Mouse (Mus musculus) forebrain, embryonic 11.5 days (tissue): ENCODE data around the gene March9. TPM values are rescaled to one million over a fixed set of nuclear protein-coding genes. Genes with fewer than 3 reads are reported as not detected.

Experiments used
- ATAC-seq: fragments of 200-750 bp; cut with Nextera tagmentation; replicated peaks from 2 replicates; pipeline ENCODE4 v1.8.0; 2017; ENCODE audit warnings: moderate TSS enrichment; ENCODE audit not compliant: low FRiP score
- DNase-seq: peaks from one replicate; pipeline ENCODE4 v3.0.0-alpha.2; 2017; ENCODE audit warnings: low spot score
- H3K27ac ChIP-seq: fragments of 300-500 bp; sonication (generic); 2 replicates; pipeline ENCODE4 v1.5.1; 2014; ENCODE audit warnings: low read depth, low read length
- H3K27me3 ChIP-seq: fragments of 300-500 bp; sonication (generic); 2 replicates; pipeline ENCODE4 v1.6.1; 2014; ENCODE audit warnings: mild to moderate bottlenecking, low read length, mixed read lengths; ENCODE audit not compliant: control insufficient read depth, insufficient read depth
- H3K36me3 ChIP-seq: fragments of 300-500 bp; sonication (generic); 2 replicates; pipeline ENCODE4 v1.6.1; 2014; ENCODE audit warnings: mild to moderate bottlenecking, low read length, moderate library complexity, mixed read lengths; ENCODE audit not compliant: control insufficient read depth, insufficient read depth
- H3K4me1 ChIP-seq: fragments of 300-500 bp; sonication (generic); replicated peaks from 2 replicates; pipeline ENCODE4 v1.6.1; 2014; ENCODE audit warnings: low read length, mixed read lengths; ENCODE audit not compliant: control insufficient read depth, insufficient read depth
- H3K4me2 ChIP-seq: fragments of 300-500 bp; sonication (generic); 2 replicates; pipeline ENCODE4 v1.6.1; 2014; ENCODE audit warnings: low read depth, mild to moderate bottlenecking, low read length, moderate library complexity, mixed read lengths; ENCODE audit not compliant: severe bottlenecking
- H3K4me3 ChIP-seq: fragments of 300-500 bp; sonication (generic); 2 replicates; pipeline ENCODE4 v1.5.1; 2014; ENCODE audit warnings: low read depth, low read length
- H3K9ac ChIP-seq: fragments of 300-500 bp; sonication (generic); 2 replicates; pipeline ENCODE4 v1.6.1; 2014; ENCODE audit warnings: low read length
- H3K9me3 ChIP-seq: fragments of 300-500 bp; sonication (generic); 2 replicates; pipeline ENCODE4 v1.6.1; 2016; ENCODE audit warnings: low read length, mixed read lengths; ENCODE audit not compliant: control insufficient read depth
- WGBS: fragments of 180-500 bp; shearing (Covaris S2); extraction: QIAGEN DNeasy Blood & Tissue Kit; methylation state at CpG from one replicate; pipeline ENCODE4 v1.1.7; 2014; 5-methylcytosine and 5-hydroxymethylcytosine counted together
- polyA plus RNA-seq: library from polyadenylated mRNA; unstranded; fragments of >200 nt; fragmentation: Nextera tagmentation; extraction: Ambion mirVana; gene quantifications from 2 replicates; pipeline ENCODE4 v1.2.1, GENCODE M21; 2014

March9 gene
- polyA plus RNA-seq, 1 experiment from 2014 or later: 2.7 TPM

DNA sequence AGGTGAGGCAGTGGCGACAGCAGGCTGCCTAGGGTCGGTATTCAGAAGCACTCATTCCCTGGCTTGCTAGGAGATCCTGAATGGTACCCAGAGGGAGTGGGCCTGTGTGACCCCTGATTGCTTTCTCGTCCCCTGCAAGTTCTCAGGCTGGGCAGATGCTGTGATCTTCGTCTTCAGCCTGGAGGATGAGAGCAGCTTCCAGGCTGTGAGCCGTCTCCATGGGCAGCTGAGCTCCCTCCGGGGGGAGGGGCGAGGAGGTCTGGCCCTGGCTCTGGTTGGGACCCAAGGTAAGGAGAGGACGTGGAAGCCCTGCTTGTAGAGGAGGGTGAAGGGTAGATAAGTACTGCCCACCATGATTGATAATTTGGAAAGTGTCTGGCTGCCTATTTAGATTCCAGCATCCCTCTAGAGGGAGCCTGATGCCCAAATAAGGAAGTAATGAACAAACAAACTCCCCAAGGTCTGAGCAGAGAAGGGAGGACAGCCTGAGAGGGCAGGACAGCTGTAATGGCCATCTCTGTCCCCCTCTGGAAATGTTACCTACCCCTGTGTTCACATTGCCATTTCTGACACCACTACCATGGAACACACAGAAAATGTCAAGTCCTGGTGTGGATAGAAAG is 23.4 kb upstream of the March9 start:
- Histone ChIP-seq H3K36me3 (no peaks in the 10 kb centered on the region), H3K4me2 (no peak overlapping the region), H3K9me3 (no peaks in the 10 kb centered on the region), H3K9ac (no peak overlapping the region), H3K4me1 (peaks cover 22% of the 10 kb centered on the region; the same call in 1 of the 2 replicates), H3K27me3 (peaks cover 42% of the 10 kb centered on the region), H3K4me3 (no peak overlapping the region), H3K27ac (no peak overlapping the region)
- ATAC-seq (no peak), DNase-seq (no peak)
- 34% methylated on average over 8 of the region's 8 CpGs for WGBS

DNA sequence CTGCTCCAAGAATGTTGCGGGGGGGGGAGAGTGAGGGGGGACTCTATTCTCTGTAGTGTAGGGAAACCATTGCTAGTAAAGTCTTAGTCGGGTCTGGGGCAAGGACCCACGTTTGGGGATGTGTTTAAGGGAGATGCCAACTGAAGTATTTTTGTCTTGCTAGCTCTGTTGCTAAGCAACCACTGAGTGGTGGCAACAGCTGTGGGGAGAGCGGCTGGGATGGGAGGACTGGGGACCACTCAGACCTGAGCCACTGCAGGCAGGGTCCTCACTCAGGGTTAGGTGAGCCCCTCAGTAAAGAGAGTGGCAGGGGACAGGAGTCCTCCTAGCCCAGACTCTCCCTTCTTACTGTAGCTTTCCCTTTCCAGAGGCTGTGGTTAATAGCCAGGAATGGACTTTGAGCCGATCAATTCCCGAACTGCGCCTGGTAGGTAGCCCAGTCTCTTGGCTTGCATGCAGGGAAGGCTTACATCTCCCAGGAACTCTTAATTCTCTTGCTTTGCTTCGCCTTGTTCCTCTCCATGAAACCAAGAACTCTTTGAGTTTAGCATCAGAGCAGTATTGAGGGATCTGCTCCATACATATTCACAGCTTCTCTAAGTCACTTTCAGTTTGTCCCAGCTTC is 22.1 kb upstream of the March9 start:
- Histone ChIP-seq H3K4me2 (no peak overlapping the region), H3K27me3 (peaks cover 46% of the 10 kb centered on the region), H3K27ac (no peak overlapping the region), H3K4me3 (0 out of 2 replicates have a peak overlapping the region, but pooled peaks have one; percentile 24), H3K36me3 (no peaks in the 10 kb centered on the region), H3K9ac (no peak overlapping the region), H3K9me3 (no peaks in the 10 kb centered on the region), H3K4me1 (peaks cover 27% of the 10 kb centered on the region; the same call in 1 of the 2 replicates)
- DNase-seq: no peak
- WGBS: 37% methylated on average over 8 of the region's 8 CpGs
- ATAC-seq: no peak

DNA sequence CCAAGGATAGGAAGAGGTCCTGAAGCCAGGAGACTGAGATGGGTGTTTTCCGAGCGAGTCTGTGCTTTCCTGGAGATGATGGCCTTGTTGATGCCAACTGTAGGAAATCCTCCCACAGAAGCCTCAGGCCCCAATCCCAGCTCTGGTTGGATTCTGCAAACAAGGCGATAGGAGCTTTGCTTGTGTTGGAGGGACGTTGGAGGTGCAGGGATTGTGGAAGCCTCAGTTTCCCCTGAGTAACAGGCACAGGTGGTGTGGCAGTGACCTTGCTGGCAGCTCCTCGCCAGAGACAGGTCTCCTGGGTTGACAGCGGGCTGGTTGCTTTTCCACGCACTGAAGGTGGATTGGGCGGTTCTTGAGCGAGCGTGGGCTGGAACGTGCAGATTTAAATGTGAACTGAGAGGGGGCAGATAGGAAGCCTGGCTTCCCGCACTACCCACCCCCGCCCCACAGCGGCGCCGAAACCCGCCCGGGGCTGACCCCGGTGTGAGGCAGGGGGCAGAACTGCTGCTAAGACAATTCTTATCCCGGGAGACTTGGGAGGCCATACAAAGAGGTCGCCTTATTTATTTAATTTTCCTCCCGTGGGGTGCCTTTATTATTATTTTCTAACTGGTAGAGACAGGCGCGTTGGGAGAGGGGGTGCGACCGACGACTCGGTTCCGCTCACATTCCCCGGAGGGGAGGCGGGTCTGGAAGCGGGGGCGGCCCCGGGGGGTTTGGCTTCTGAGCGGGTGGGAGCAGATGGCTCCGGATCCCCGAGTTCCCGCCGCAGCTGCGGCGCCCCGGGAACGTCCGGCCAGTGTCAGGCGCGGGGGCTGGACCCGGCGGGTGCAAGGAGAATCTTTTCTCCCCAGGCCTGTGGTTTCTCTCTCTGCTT is 21.2 kb upstream of the March9 start:
- no peaks in the 10 kb centered on the region for H3K36me3 ChIP-seq
- H3K27me3 ChIP-seq: peaks cover 49% of the 10 kb centered on the region
- WGBS: 2% methylated on average over 48 of the region's 48 CpGs
- no peak overlapping the region for H3K27ac ChIP-seq
- H3K4me2 ChIP-seq: peak overlapping the region; percentile 100
- H3K9me3 ChIP-seq: no peaks in the 10 kb centered on the region
- peak overlapping the region; percentile 32 for H3K9ac ChIP-seq
- H3K4me1 ChIP-seq: peaks cover 27% of the 10 kb centered on the region; the same call in 1 of the 2 replicates
- H3K4me3 ChIP-seq: peak overlapping the region; percentile 24
- no peak for ATAC-seq
- DNase-seq: no peak

DNA sequence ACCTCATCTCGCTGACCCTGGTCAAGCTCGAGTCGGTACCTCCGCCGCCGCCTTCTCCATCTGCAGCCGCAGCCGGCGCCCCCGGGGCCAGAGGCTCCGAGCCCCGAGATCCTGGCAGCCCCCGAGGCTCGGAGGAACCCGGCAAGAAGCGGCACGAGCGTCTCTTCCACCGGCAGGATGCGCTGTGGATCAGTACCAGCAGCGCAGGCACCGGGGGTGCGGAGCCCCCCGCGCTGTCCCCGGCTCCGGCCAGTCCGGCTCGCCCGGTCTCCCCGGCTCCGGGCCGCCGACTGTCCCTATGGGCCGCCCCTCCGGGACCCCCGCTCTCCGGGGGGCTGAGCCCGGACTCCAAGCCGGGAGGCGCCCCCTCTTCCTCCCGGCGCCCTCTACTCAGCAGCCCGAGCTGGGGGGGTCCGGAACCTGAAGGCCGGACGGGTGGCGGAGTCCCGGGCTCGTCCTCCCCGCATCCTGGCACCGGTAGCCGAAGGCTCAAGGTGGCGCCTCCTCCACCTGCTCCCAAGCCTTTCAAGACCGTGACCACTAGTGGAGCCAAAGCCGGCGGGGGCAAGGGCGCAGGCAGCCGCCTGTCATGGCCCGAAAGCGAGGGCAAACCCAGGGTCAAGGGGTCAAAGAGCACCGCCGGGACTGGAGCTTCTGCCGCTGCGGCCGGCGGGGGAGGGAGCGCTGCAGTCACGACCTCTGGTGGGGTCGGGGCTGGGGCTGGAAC is 19.8 kb upstream of the March9 start:
- Histone ChIP-seq H3K4me1 (peaks cover 27% of the 10 kb centered on the region; the same call in 1 of the 2 replicates), H3K36me3 (no peaks in the 10 kb centered on the region), H3K4me3 (peak overlapping the region; percentile 65), H3K4me2 (peak overlapping the region; percentile 100), H3K9me3 (no peaks in the 10 kb centered on the region), H3K27me3 (peaks cover 50% of the 10 kb centered on the region), H3K27ac (no peak overlapping the region), H3K9ac (peak overlapping the region; percentile 70)
- under 1% methylated on average over 57 of the region's 70 CpGs for WGBS
- ATAC-seq (0 out of 2 replicates have a peak, but pooled peaks have one; percentile 14), DNase-seq (peak; percentile 77)

DNA sequence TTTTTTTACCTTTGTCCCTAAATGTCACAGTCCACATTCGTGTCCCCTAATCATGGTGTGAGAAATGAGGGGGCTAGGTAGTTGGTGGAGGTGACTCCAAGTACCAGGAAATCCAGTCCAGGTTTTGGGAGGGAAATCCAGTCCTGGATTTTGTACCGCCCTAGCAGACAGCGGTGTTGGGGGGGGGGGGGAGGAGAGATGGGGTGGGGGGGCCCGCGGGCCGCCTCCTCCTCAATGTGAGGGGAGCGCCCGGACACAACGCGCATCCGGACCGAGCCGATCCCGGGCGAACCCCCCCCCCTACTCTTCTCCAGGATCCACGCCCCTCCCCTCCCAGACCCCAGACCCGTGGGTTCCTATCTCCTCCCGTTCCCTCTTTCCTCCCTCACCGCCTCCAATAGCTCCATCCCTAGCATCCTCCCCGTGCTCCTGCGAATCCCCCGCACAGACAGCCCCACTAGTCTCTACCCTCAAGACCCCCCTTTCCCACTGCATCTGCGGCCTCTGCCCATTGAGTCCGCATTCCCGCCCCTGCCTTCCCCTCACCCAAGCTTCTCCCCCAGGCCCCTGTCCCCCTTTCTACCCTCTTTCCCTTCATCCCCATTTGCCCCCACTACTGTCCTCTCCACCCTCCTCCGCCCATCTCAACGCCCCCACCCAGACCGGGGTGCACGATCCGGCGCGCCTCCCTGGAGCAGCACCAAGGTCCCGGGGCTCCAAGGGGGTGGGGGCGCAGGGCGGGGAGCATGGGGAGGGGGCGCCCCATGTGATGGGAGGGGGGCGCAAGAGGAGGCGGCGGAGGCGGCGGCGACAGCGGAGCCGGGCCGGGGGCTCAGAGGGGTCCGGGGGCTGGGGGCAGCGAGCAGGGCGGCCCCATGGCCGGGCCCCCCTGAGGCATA is 18.9 kb upstream of the March9 start:
- 0 out of 2 replicates have a peak overlapping the region, but pooled peaks have one; percentile 12 for H3K27ac ChIP-seq
- H3K27me3 ChIP-seq: peaks cover 50% of the 10 kb centered on the region
- no peaks in the 10 kb centered on the region for H3K9me3 ChIP-seq
- WGBS: 1% methylated on average over 44 of the region's 49 CpGs
- H3K36me3 ChIP-seq: no peaks in the 10 kb centered on the region
- H3K4me2 ChIP-seq: peak overlapping the region; percentile 100
- ATAC-seq: peak; percentile 71
- peaks cover 27% of the 10 kb centered on the region; the same call in 1 of the 2 replicates for H3K4me1 ChIP-seq
- DNase-seq: peak; percentile 81
- H3K9ac ChIP-seq: peak overlapping the region; percentile 70
- H3K4me3 ChIP-seq: peak overlapping the region; percentile 65

- DNase-seq (peak; percentile 55), ATAC-seq (peak; percentile 35)
- peaks cover 48% of the 10 kb centered on the region for H3K27me3 ChIP-seq
- H3K27ac ChIP-seq: no peak overlapping the region
- no peaks in the 10 kb centered on the region for H3K9me3 ChIP-seq
- no peaks in the 10 kb centered on the region for H3K36me3 ChIP-seq
- H3K4me2 ChIP-seq: peak overlapping the region; percentile 100
- H3K4me1 ChIP-seq: peaks cover 27% of the 10 kb centered on the region; the same call in 1 of the 2 replicates
- WGBS: 4% methylated on average over 12 of the region's 12 CpGs
- H3K4me3 ChIP-seq: peak overlapping the region; percentile 65
- no peak overlapping the region for H3K9ac ChIP-seq
Measured at GRCm38 (mm10) chr10:127078001-127078676, 18.2 kb upstream of the March9 start.

DNA sequence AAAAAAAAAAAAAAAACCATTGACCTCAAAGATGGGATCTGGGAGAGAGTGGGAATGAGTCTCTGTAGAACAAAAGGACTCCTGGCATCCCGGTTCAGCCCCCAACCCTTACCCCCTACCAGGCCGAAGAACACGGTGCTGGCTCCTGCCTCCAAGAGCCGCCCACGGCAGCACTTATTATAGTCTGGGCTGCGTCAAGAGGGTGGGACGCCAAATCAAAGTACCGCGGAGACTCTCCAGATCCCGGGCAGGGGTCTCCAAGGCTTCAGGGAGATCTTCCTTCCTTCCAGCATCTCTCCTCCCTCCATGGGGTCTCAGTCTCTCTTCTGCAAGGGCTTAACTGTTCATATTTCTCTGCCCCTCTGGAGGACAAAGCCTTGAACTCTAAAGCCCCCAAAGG is 17.5 kb upstream of the March9 start:
- H3K27ac ChIP-seq: no peak overlapping the region
- DNase-seq (peak; percentile 47), ATAC-seq (no peak)
- 3% methylated on average over 10 of the region's 10 CpGs for WGBS
- no peaks in the 10 kb centered on the region for H3K9me3 ChIP-seq
- peaks cover 27% of the 10 kb centered on the region; the same call in 1 of the 2 replicates for H3K4me1 ChIP-seq
- no peak overlapping the region; the same call in 1 of the 2 replicates for H3K4me2 ChIP-seq
- no peaks in the 10 kb centered on the region for H3K36me3 ChIP-seq
- H3K9ac ChIP-seq: no peak overlapping the region
- peaks cover 42% of the 10 kb centered on the region for H3K27me3 ChIP-seq
- no peak overlapping the region for H3K4me3 ChIP-seq
